Mouse (Mus musculus): Measurements from ENCODE around the gene Far2. TPM values are rescaled to one million over a fixed set of nuclear protein-coding genes. Genes with fewer than 3 reads are reported as not detected.
"Not testable (repeated sequence)": the region's sequence is repeated elsewhere in the genome, so short reads cannot be mapped to it uniquely, and the experiment has no call there.

Gene Far2
- polyA plus RNA-seq, 1 experiment = 16.8 TPM

- TF ChIP-seq POLR2A (IDR thresholded peaks at IDR 0.05; ENCODE audit: borderline replicate concordance, insufficient read depth, low read length) (no peak), CTCF (IDR thresholded peaks at IDR 0.05; ENCODE audit: borderline replicate concordance, insufficient read depth, low read depth, low read length) (no peak)
- Histone ChIP-seq H3K27me3 (ENCODE audit: control insufficient read depth, insufficient read depth, low read length) (no peaks in the 10 kb centered on the region; the same call in 1 of the 2 replicates), H3K4me1 (ENCODE audit: control insufficient read depth, insufficient read depth, low read length) (no peaks in the 10 kb centered on the region), H3K27ac (ENCODE audit: insufficient read depth, low read length) (no peak overlapping the region), H3K4me3 (replicated peaks; ENCODE audit: insufficient read depth, low read depth, low read length) (no peak overlapping the region)
- WGBS = 51% methylated on average over 10 of the region's 10 CpGs
- no peak for DNase-seq
Observed at GRCm38 (mm10) chr6:148132314-148132713, 85.3 kb downstream of the Far2 start.

- Histone ChIP-seq H3K27me3 (ENCODE audit: control insufficient read depth, insufficient read depth, low read length) (no peaks in the 10 kb centered on the region; the same call in 1 of the 2 replicates), H3K4me1 (ENCODE audit: control insufficient read depth, insufficient read depth, low read length) (no peaks in the 10 kb centered on the region), H3K4me3 (replicated peaks; ENCODE audit: insufficient read depth, low read depth, low read length) (no peak overlapping the region), H3K27ac (ENCODE audit: insufficient read depth, low read length) (no peak overlapping the region)
- TF ChIP-seq POLR2A (IDR thresholded peaks at IDR 0.05; ENCODE audit: borderline replicate concordance, insufficient read depth, low read length) (no peak), CTCF (IDR thresholded peaks at IDR 0.05; ENCODE audit: borderline replicate concordance, insufficient read depth, low read depth, low read length) (no peak)
- no peak for DNase-seq
Observed at GRCm38 (mm10) chr6:148133536-148133935, 86.5 kb downstream of the Far2 start.

GRCm38 (mm10) chr6:148135769-148136382, 88.8 kb downstream of the Far2 start:
- H3K4me3 ChIP-seq (replicated peaks; ENCODE audit: insufficient read depth, low read depth, low read length) = no peak overlapping the region
- no peak overlapping the region for H3K27ac ChIP-seq (ENCODE audit: insufficient read depth, low read length)
- no peaks in the 10 kb centered on the region for H3K4me1 ChIP-seq (ENCODE audit: control insufficient read depth, insufficient read depth, low read length)
- no peaks in the 10 kb centered on the region; the same call in 1 of the 2 replicates for H3K27me3 ChIP-seq (ENCODE audit: control insufficient read depth, insufficient read depth, low read length)
- TF ChIP-seq CTCF (IDR thresholded peaks at IDR 0.05; ENCODE audit: borderline replicate concordance, insufficient read depth, low read depth, low read length) = peak; percentile 84
- no peak for TF ChIP-seq POLR2A (IDR thresholded peaks at IDR 0.05; ENCODE audit: borderline replicate concordance, insufficient read depth, low read length)
- DNase-seq = peak; percentile 65 to 70
- WGBS = 25% methylated on average over 9 of the region's 9 CpGs

- TF ChIP-seq CTCF (IDR thresholded peaks at IDR 0.05; ENCODE audit: borderline replicate concordance, insufficient read depth, low read depth, low read length) (no peak), POLR2A (IDR thresholded peaks at IDR 0.05; ENCODE audit: borderline replicate concordance, insufficient read depth, low read length) (no peak)
- no peak overlapping the region for H3K27ac ChIP-seq (ENCODE audit: insufficient read depth, low read length)
- H3K4me1 ChIP-seq (ENCODE audit: control insufficient read depth, insufficient read depth, low read length) = no peaks in the 10 kb centered on the region
- DNase-seq = no peak
- no peaks in the 10 kb centered on the region for H3K27me3 ChIP-seq (ENCODE audit: control insufficient read depth, insufficient read depth, low read length)
- 89% methylated on average over 6 of the region's 6 CpGs for WGBS
- H3K4me3 ChIP-seq (replicated peaks; ENCODE audit: insufficient read depth, low read depth, low read length) = no peak overlapping the region
Observed at GRCm38 (mm10) chr6:148139288-148139995, 92.4 kb downstream of the Far2 start.

GRCm38 (mm10) chr6:148141874-148142273, 94.8 kb downstream of the Far2 start:
- Histone ChIP-seq H3K27me3 (ENCODE audit: control insufficient read depth, insufficient read depth, low read length) (no peaks in the 10 kb centered on the region), H3K27ac (ENCODE audit: insufficient read depth, low read length) (no peak overlapping the region), H3K4me1 (ENCODE audit: control insufficient read depth, insufficient read depth, low read length) (no peaks in the 10 kb centered on the region), H3K4me3 (replicated peaks; ENCODE audit: insufficient read depth, low read depth, low read length) (no peak overlapping the region)
- no peak for DNase-seq
- WGBS = 85% methylated on average over 5 of the region's 5 CpGs
- no peak for TF ChIP-seq CTCF (IDR thresholded peaks at IDR 0.05; ENCODE audit: borderline replicate concordance, insufficient read depth, low read depth, low read length)
- TF ChIP-seq POLR2A (IDR thresholded peaks at IDR 0.05; ENCODE audit: borderline replicate concordance, insufficient read depth, low read length) = no peak

GRCm38 (mm10) chr6:148142421-148142820, 95.4 kb downstream of the Far2 start:
- DNase-seq = no peak
- 92% methylated on average over 1 of the region's 1 CpGs for WGBS
- H3K4me3 ChIP-seq (replicated peaks; ENCODE audit: insufficient read depth, low read depth, low read length) = no peak overlapping the region
- no peaks in the 10 kb centered on the region for H3K4me1 ChIP-seq (ENCODE audit: control insufficient read depth, insufficient read depth, low read length)
- no peaks in the 10 kb centered on the region for H3K27me3 ChIP-seq (ENCODE audit: control insufficient read depth, insufficient read depth, low read length)
- no peak for TF ChIP-seq CTCF (IDR thresholded peaks at IDR 0.05; ENCODE audit: borderline replicate concordance, insufficient read depth, low read depth, low read length)
- TF ChIP-seq POLR2A (IDR thresholded peaks at IDR 0.05; ENCODE audit: borderline replicate concordance, insufficient read depth, low read length) = no peak
- H3K27ac ChIP-seq (ENCODE audit: insufficient read depth, low read length) = no peak overlapping the region

- not testable (repeated sequence) for H3K4me1 ChIP-seq (ENCODE audit: control insufficient read depth, insufficient read depth, low read length); H3K27me3 ChIP-seq (ENCODE audit: control insufficient read depth, insufficient read depth, low read length); DNase-seq; H3K4me3 ChIP-seq (replicated peaks; ENCODE audit: insufficient read depth, low read depth, low read length); H3K27ac ChIP-seq (ENCODE audit: insufficient read depth, low read length)
- WGBS = 57% methylated on average over 4 of the region's 4 CpGs
Observed at GRCm38 (mm10) chr6:148152305-148152704, 105.2 kb downstream of the Far2 start.

GRCm38 (mm10) chr6:148172904-148173303, 125.8 kb downstream of the Far2 start:
- Histone ChIP-seq H3K4me1 (ENCODE audit: control insufficient read depth, insufficient read depth, low read length) (no peaks in the 10 kb centered on the region), H3K27me3 (ENCODE audit: control insufficient read depth, insufficient read depth, low read length) (no peaks in the 10 kb centered on the region), H3K4me3 (replicated peaks; ENCODE audit: insufficient read depth, low read depth, low read length) (no peak overlapping the region), H3K27ac (ENCODE audit: insufficient read depth, low read length) (no peak overlapping the region)
- WGBS = 91% methylated on average over 3 of the region's 3 CpGs
- TF ChIP-seq CTCF (IDR thresholded peaks at IDR 0.05; ENCODE audit: borderline replicate concordance, insufficient read depth, low read depth, low read length) = no peak
- no peak for TF ChIP-seq POLR2A (IDR thresholded peaks at IDR 0.05; ENCODE audit: borderline replicate concordance, insufficient read depth, low read length)
- no peak for DNase-seq
